Mouse (Mus musculus): ENCODE data around the gene Trmt13. TPM values are rescaled to one million over a fixed set of nuclear protein-coding genes. Genes with fewer than 3 reads are reported as not detected.

The Trmt13 gene
- polyA plus RNA-seq, 1 experiment from 2014 or later, result 30.4 TPM

DNA sequence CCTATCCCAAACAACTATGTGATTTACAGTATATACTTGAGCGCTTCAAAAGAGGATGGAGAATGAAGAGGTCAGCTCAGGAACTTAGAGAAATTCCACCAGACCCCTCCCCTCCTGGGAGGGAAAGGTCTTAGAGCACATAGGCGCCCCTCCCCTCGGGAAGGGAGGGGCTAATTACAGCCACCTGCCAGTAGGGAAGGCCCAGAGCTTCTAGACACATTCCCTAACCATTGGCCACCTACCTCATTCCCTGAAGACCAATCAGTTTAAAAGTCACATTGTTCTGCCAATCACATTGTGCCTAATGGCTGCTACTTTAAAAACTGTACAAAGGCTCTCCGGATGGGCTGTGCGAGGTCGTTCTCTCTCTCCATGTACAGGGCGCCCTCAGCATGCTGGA, 8.3 kb upstream of the Trmt13 start:
- no peak overlapping the region for H3K9ac ChIP-seq
- no peak overlapping the region for H3K4me2 ChIP-seq
- WGBS, result 92% methylated on average over 7 of the region's 7 CpGs
- no peak overlapping the region for H3K4me3 ChIP-seq (replicated peaks)
- no peak for ATAC-seq (replicated peaks; ENCODE audit: low FRiP score)
- H3K9me3 ChIP-seq (replicated peaks), result no peaks in the 10 kb centered on the region
- no peaks in the 10 kb centered on the region for H3K27me3 ChIP-seq
- H3K4me1 ChIP-seq, result no peaks in the 10 kb centered on the region
- no peak overlapping the region for H3K27ac ChIP-seq
- H3K36me3 ChIP-seq, result peaks cover 58% of the 10 kb centered on the region

DNA sequence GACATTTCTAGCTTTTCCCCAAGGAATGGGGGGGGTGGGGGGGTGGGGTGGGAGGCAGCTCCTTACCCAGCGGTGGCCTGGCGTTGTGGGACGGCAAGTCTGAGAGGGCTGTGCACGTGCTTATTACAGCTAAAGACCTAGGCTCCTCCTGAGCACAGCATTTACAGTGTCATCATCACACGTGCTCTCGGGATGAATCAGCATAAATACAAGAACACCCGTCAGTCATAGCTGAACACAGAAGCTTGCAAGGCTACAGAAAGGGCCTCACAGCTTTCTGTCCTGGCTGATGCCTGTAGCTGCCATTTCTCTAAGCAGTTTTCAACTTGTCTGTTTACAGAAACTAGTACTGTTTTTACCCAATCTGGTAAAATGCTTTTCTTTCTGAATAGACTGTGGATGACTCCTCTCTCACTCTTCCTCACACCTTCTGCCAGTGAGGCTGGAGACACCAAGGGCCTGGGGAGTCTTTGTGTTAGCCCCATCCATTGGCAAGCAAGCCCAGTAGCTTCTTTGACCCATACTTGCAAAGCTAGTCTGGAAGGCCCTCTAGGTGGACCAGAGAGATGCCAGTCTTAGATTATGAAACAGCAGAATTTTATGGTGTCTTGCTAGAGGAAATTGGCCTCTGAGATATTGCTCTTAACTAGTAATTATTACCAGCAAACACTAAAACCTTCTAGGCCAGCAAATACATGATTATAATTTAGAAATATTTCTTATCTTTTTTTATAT, 6.4 kb upstream of the Trmt13 start:
- Histone ChIP-seq H3K9ac (no peak overlapping the region), H3K36me3 (peaks cover 52% of the 10 kb centered on the region), H3K9me3 (replicated peaks) (no peaks in the 10 kb centered on the region), H3K4me2 (no peak overlapping the region), H3K27me3 (no peaks in the 10 kb centered on the region), H3K4me1 (no peaks in the 10 kb centered on the region), H3K27ac (no peak overlapping the region), H3K4me3 (replicated peaks) (no peak overlapping the region)
- no peak for ATAC-seq (replicated peaks; ENCODE audit: low FRiP score)
- 92% methylated on average over 7 of the region's 7 CpGs for WGBS

- WGBS, result 88% methylated on average over 6 of the region's 6 CpGs
- H3K9me3 ChIP-seq (replicated peaks), result no peaks in the 10 kb centered on the region
- H3K27ac ChIP-seq, result no peak overlapping the region
- no peaks in the 10 kb centered on the region for H3K27me3 ChIP-seq
- no peaks in the 10 kb centered on the region for H3K4me1 ChIP-seq
- no peak overlapping the region for H3K4me3 ChIP-seq (replicated peaks)
- no peak overlapping the region for H3K9ac ChIP-seq
- ATAC-seq (replicated peaks; ENCODE audit: low FRiP score), result no peak
- peaks cover 70% of the 10 kb centered on the region for H3K36me3 ChIP-seq
- no peak overlapping the region for H3K4me2 ChIP-seq
Measured at GRCm38 (mm10) chr3:116618855-116619254, 4.5 kb upstream of the Trmt13 start.

DNA sequence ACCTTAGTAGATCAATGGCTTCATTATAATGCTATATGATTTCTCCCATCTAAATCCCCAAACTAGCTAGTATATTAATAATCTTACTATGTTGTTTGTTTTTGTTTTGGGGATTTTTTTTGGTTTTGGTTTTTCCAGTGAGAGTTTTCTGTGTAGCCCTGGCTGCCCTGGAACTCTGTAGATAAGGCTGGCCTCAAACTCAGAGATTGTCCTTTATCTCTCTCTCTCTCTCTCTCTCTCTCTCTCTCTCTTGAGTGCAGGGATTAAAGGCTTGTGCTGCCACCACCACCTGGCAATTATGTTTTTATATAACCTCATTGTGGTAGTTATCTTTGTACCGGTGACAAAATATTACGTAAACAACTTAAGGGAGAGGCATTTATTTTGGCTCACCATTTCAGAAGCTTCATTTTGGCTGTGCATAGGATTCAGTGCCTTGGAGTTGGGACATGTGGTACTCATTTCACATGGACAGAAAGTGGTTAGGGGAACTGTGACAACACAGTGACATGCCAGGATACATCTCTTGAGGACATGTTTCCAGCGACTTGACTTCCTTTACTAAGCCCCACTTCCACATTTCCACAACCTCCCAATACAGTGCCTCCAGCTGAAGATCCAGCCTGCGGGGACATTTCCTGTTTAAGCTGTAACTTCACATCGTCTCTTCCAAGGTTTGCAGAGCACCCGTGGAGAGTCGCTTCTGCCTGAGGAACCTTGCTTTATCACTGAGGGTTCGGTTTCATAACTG, 1.1 kb upstream of the Trmt13 start:
- Histone ChIP-seq H3K4me2 (no peak overlapping the region), H3K4me1 (no peaks in the 10 kb centered on the region), H3K27me3 (no peaks in the 10 kb centered on the region), H3K36me3 (peaks cover 63% of the 10 kb centered on the region), H3K27ac (no peak overlapping the region), H3K9ac (no peak overlapping the region), H3K4me3 (replicated peaks) (no peak overlapping the region), H3K9me3 (replicated peaks) (no peaks in the 10 kb centered on the region)
- 86% methylated on average over 8 of the region's 8 CpGs for WGBS
- ATAC-seq (replicated peaks; ENCODE audit: low FRiP score), result no peak

DNA sequence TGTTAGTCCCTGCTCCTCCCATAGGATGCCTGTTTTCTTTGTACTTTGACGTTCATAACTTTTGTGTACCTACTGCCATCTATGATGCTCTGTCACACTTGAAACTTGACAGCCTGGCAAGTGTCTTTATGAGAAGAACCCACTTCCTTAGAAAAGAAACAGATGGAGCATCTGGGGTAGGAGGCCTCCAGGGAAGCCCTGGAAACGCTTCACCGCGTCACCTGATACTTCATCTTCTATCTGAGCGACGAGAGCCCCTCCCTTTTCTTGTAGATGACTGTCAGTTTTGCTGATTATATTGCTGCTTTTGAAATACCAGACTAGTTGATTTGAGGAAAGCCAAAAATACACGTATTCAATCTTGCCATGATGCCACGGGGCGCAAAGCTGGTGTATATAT, 9.8 kb downstream of the Trmt13 start:
- 69% methylated on average over 9 of the region's 9 CpGs for WGBS
- Histone ChIP-seq H3K4me2 (no peak overlapping the region), H3K4me3 (replicated peaks) (no peak overlapping the region), H3K4me1 (no peaks in the 10 kb centered on the region), H3K27ac (no peak overlapping the region), H3K27me3 (no peaks in the 10 kb centered on the region), H3K9ac (no peak overlapping the region), H3K36me3 (peaks cover 32% of the 10 kb centered on the region), H3K9me3 (replicated peaks) (no peaks in the 10 kb centered on the region)
- no peak for ATAC-seq (replicated peaks; ENCODE audit: low FRiP score)

GRCm38 (mm10) chr3:116601781-116602180, 12.6 kb downstream of the Trmt13 start:
- Histone ChIP-seq H3K4me3 (replicated peaks) (no peak overlapping the region), H3K27me3 (no peaks in the 10 kb centered on the region), H3K36me3 (peaks cover 8% of the 10 kb centered on the region; the same call in 1 of the 2 replicates), H3K9me3 (replicated peaks) (no peaks in the 10 kb centered on the region), H3K27ac (no peak overlapping the region), H3K9ac (no peak overlapping the region), H3K4me2 (no peak overlapping the region), H3K4me1 (no peaks in the 10 kb centered on the region)
- no peak for ATAC-seq (replicated peaks; ENCODE audit: low FRiP score)
- 88% methylated on average over 5 of the region's 5 CpGs for WGBS

DNA sequence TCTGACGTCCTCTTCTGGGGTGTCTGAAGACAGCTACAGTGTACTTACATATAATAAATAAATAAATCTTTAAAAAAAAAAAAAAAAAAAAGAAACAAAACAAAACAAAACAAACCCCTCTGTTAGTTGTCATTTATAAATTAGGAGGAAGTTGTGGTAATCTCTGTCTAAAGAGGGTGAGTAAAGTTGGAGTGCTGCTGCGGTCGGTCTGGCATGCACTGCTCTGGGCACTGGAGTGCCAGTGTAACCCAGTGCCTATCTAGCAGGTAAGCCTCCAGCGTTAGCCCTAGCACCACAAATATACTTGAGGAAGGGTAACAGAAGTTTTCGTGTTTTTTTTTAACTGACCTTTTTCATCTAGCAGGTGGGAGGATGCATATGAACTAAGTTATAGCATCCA, 13.4 kb downstream of the Trmt13 start:
- no peaks in the 10 kb centered on the region for H3K9me3 ChIP-seq (replicated peaks)
- no peak overlapping the region for H3K4me3 ChIP-seq (replicated peaks)
- H3K9ac ChIP-seq, result no peak overlapping the region
- H3K27ac ChIP-seq, result no peak overlapping the region
- peaks cover 1% of the 10 kb centered on the region for H3K4me1 ChIP-seq
- H3K27me3 ChIP-seq, result no peaks in the 10 kb centered on the region
- no peak overlapping the region for H3K4me2 ChIP-seq
- 85% methylated on average over 5 of the region's 5 CpGs for WGBS
- no peak for ATAC-seq (replicated peaks; ENCODE audit: low FRiP score)
- 0 out of 2 replicates have a peak, but pooled peaks cover 8% of the 10 kb centered on the region for H3K36me3 ChIP-seq

DNA sequence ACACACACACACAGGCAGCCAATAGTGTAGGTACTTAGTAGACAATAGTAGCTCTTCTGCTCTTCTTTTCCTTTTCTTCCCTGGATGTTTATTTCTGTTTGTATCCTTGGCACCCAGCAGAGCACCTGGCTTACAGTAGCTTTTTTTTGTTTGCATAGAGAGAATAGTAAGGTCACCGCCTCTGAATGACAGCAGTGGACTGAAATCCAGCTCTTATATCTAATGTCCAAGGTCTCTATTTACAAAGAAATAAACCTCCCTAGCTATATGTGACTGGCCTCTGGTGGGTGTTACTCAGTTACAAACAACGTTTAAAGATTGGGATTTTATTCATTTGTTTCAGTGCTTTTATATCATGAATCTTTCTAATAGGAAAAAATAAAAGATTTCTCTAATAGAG, 14.7 kb downstream of the Trmt13 start:
- Histone ChIP-seq H3K9ac (no peak overlapping the region), H3K27me3 (no peaks in the 10 kb centered on the region), H3K4me1 (peaks cover 3% of the 10 kb centered on the region), H3K36me3 (0 out of 2 replicates have a peak, but pooled peaks cover 8% of the 10 kb centered on the region), H3K9me3 (replicated peaks) (no peaks in the 10 kb centered on the region), H3K27ac (no peak overlapping the region), H3K4me3 (replicated peaks) (no peak overlapping the region), H3K4me2 (no peak overlapping the region)
- ATAC-seq (replicated peaks; ENCODE audit: low FRiP score), result no peak
- WGBS, result 85% methylated on average over 2 of the region's 2 CpGs

DNA sequence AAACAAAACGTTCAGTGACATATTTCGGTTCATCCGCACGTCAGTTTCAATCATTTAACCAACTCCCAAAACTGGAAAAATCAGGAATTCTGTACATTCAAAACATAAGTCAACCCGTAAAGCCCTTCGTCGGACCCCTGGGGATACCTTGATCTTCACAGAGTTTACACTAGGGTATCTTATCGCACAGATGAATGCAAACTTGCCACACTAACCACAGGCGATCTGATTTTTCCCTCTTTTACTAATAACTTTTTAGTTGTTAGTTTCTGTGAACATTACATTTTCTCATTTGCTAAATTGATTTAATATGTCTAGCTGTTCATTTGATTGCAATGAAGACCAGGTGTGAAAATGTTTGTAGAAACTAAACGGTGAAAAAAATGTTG, 18.8 kb downstream of the Trmt13 start:
- no peaks in the 10 kb centered on the region for H3K27me3 ChIP-seq
- H3K36me3 ChIP-seq, result peaks cover 13% of the 10 kb centered on the region
- no peak overlapping the region for H3K27ac ChIP-seq
- H3K4me2 ChIP-seq, result peak overlapping the region; percentile 58
- H3K4me3 ChIP-seq (replicated peaks), result peak overlapping the region; percentile 93
- no peak for ATAC-seq (replicated peaks; ENCODE audit: low FRiP score)
- H3K9me3 ChIP-seq (replicated peaks), result no peaks in the 10 kb centered on the region
- peaks cover 9% of the 10 kb centered on the region for H3K4me1 ChIP-seq
- WGBS, result 7% methylated on average over 10 of the region's 10 CpGs
- peak overlapping the region; percentile 81 for H3K9ac ChIP-seq

- peaks cover 9% of the 10 kb centered on the region for H3K4me1 ChIP-seq
- H3K4me2 ChIP-seq, result peak within 1 kb of the TSS; percentile 58
- H3K27ac ChIP-seq, result peak within 1 kb of the TSS; percentile 92
- H3K9ac ChIP-seq, result peak within 1 kb of the TSS; percentile 81
- peak within 1 kb of the TSS; percentile 93 for H3K4me3 ChIP-seq (replicated peaks)
- H3K27me3 ChIP-seq, result no peaks in the 10 kb centered on the region
- under 1% methylated on average over 65 of the region's 65 CpGs for WGBS
- no peaks in the 10 kb centered on the region for H3K9me3 ChIP-seq (replicated peaks)
- ATAC-seq (replicated peaks; ENCODE audit: low FRiP score), result peak; percentile 97
- H3K36me3 ChIP-seq, result peaks cover 20% of the 10 kb centered on the region
Measured at GRCm38 (mm10) chr3:116594728-116595602, 19.4 kb downstream of the Trmt13 start, which contains the start of gene Sass6. Gene Sass6 (plus strand): TSS chr3:116594982.

- H3K36me3 ChIP-seq, result peaks cover 27% of the 10 kb centered on the region
- H3K27me3 ChIP-seq, result no peaks in the 10 kb centered on the region
- ATAC-seq (replicated peaks; ENCODE audit: low FRiP score), result peak; percentile 82
- peak overlapping the region; percentile 56 for H3K4me2 ChIP-seq
- peaks cover 9% of the 10 kb centered on the region for H3K4me1 ChIP-seq
- H3K9ac ChIP-seq, result peak overlapping the region; percentile 81
- 3% methylated on average over 22 of the region's 22 CpGs for WGBS
- no peaks in the 10 kb centered on the region for H3K9me3 ChIP-seq (replicated peaks)
- H3K27ac ChIP-seq, result peak overlapping the region; percentile 92
- peak overlapping the region; percentile 93 for H3K4me3 ChIP-seq (replicated peaks)
Measured at GRCm38 (mm10) chr3:116594076-116594727, 20.2 kb downstream of the Trmt13 start.
